Mouse (Mus musculus) inflammation-experienced regulatory T-cells, adult 16 weeks (primary cell): ENCODE results near the gene Klra17. TPM values are rescaled to one million over a fixed set of nuclear protein-coding genes. Genes with fewer than 3 reads are reported as not detected.

Source experiments
- polyA plus RNA-seq: library from polyadenylated mRNA; unstranded; fragments of 100-300 nt; shearing (Covaris generic); gene quantifications from one replicate; pipeline ENCODE4 v1.2.1, GENCODE M21; 2017

The Klra17 gene
- not detected for polyA plus RNA-seq

GRCm38 (mm10) chr6:129876549-129876948, at the start of gene Klra17:
Klra17 (minus strand) TSS chr6:129876672.

GRCm38 (mm10) chr6:129917476-129917946, 41.0 kb upstream of the Klra17 start, which contains the start of gene Klra5:
Klra5 (minus strand) TSS chr6:129917650.

GRCm38 (mm10) chr6:129862349-129862748, 14.1 kb downstream of the Klra17 start, which contains the start of gene Gm17631:
Gm17631 (plus strand) TSS chr6:129862649.

GRCm38 (mm10) chr6:129784170-129784569, 92.3 kb downstream of the Klra17 start, which contains the start of gene Gm156:
Gm156 (minus strand) TSS chr6:129784270.

Other genes starting within 250 kb of the Klra17 start
- gene Klrc3, start 233.3 kb downstream of the Klra17 start, polyA plus RNA-seq: not detected
- gene Klrc2, start 216.0 kb downstream of the Klra17 start, polyA plus RNA-seq: 0.21 TPM
- 0.71 TPM for gene Klrc1, start 197.7 kb downstream of the Klra17 start, polyA plus RNA-seq
- not detected for gene Klri1, start 159.5 kb downstream of the Klra17 start, polyA plus RNA-seq
- gene Klri2, start 136.2 kb downstream of the Klra17 start, polyA plus RNA-seq: not detected
- not detected for gene Gm156, start 92.4 kb downstream of the Klra17 start, polyA plus RNA-seq
- gene Gm17631, start 14.0 kb downstream of the Klra17 start, polyA plus RNA-seq: not detected
- gene Klra5, start 41.0 kb upstream of the Klra17 start, polyA plus RNA-seq: not detected
- not detected for gene Klra6, start 150.3 kb upstream of the Klra17 start, polyA plus RNA-seq
- not detected for gene Klra4, start 190.6 kb upstream of the Klra17 start, polyA plus RNA-seq